Mouse (Mus musculus): ENCODE data around the gene Kcnab3. TPM values are rescaled to one million over a fixed set of nuclear protein-coding genes. Genes with fewer than 3 reads are reported as not detected.

Gene Kcnab3
- total RNA-seq, 2 experiments from 2014 or later, result not detected

DNA sequence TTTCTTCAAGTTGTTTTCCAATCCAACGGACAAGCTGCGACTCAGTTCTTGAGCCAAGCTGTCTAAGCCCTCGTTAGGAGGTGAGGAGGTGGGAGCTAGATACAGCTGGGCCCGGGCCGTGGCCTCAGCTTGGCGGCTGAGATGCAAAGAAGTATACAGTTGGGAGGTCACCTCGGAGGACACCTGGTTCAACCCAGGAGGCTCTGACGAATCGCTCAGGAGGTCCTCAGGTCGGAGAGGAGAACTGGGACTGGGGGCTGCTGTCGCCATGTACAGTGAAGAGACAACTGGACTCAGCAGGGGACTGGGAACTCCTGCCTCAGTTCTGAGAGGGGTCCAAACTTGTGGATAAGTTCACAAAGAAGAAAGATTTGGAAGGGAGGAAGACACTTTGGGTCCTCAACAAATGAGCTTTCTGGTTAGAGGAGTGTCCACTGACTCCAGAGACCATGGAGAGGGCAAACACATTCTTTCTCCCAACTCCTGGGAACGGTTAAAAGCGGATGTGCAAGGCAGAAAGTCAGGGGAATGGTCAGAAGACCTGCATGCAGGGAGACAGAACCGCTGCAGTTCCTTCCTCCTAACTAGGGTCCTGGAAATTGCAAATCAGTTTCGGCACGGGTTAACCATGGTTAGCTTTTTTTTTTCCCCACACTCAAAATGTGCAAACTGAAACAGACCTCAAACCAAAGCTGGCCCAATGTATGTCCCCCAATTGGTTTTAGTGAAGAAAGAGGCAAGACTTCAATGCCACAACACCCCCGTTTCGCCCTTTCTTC lies 3.2 kb upstream of the Kcnab3 start:
- no peak for TF ChIP-seq CTCF (IDR thresholded peaks at IDR 0.05)
- intact Hi-C loops (cut with DNase I), result loop anchor here (5.0 kb wide), 1 partner anchor 64 kb away; no protein-coding TSS in a partner anchor
- no peak for DNase-seq
- peak overlapping the region; percentile 90 for H3K27ac ChIP-seq
- peak overlapping the region; percentile 87 for H3K4me3 ChIP-seq

DNA sequence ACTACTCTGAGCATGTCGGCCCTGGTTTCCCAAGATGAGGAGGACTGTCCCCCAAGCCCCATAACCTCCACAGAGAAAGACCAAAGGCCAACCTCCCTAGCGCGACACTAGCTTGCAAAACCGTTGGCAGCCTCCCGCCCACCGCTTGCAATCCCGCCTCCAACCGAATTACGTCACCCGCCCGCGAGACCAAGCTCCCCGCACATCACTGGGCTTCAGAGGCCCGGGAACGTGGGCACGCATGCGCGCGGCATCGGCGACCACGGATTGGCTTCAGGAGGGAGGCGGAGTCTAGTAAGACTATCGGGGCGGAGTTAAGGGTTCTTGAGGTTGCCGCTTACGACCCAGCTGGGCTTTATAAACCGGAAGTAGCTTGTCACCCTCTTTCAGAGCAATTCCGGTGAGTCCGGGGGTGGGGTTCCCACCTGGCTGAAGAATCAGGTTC lies 2.4 kb upstream of the Kcnab3 start, which contains the start of the genes Cntrob and Trappc1:
Gene Cntrob (minus strand): TSS at position 109 of the 445 bp plus-strand sequence.
Gene Trappc1 (plus strand): TSS at position 314 of the 445 bp plus-strand sequence.
- intact Hi-C loops (cut with DNase I), result loop anchor here (5.0 kb wide), 1 partner anchor 64 kb away; no protein-coding TSS in a partner anchor
- peak within 1 kb of the TSS; percentile 87 for H3K4me3 ChIP-seq
- TF ChIP-seq CTCF (IDR thresholded peaks at IDR 0.05), result no peak
- peak within 1 kb of the TSS; percentile 94 for H3K27ac ChIP-seq
- DNase-seq, result peak; percentile 100

DNA sequence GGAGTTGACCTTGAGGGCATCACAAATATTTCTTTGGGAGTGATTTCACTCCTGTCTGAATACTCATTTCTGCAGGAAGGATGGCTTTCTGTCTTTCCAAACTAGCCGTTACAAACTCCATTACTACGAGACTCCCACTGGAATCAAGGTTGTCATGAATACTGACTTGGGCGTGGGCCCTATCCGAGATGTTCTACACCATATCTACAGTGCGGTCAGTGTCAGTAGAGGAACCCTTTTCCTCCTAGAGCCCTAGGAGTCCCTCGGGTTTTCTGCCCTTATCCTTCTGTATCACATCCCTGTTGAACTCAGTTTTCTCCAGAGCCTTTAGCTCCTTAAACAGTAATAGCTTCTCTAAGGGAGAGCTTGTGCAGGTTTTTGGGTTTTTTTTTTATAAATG lies 1.3 kb upstream of the Kcnab3 start:
- intact Hi-C loops (cut with DNase I), result loop anchor here (5.0 kb wide), 1 partner anchor 63 kb away; no protein-coding TSS in a partner anchor
- no peak for DNase-seq
- peak overlapping the region; percentile 94 for H3K27ac ChIP-seq
- H3K4me3 ChIP-seq, result peak overlapping the region; percentile 87
- TF ChIP-seq CTCF (IDR thresholded peaks at IDR 0.05), result no peak

DNA sequence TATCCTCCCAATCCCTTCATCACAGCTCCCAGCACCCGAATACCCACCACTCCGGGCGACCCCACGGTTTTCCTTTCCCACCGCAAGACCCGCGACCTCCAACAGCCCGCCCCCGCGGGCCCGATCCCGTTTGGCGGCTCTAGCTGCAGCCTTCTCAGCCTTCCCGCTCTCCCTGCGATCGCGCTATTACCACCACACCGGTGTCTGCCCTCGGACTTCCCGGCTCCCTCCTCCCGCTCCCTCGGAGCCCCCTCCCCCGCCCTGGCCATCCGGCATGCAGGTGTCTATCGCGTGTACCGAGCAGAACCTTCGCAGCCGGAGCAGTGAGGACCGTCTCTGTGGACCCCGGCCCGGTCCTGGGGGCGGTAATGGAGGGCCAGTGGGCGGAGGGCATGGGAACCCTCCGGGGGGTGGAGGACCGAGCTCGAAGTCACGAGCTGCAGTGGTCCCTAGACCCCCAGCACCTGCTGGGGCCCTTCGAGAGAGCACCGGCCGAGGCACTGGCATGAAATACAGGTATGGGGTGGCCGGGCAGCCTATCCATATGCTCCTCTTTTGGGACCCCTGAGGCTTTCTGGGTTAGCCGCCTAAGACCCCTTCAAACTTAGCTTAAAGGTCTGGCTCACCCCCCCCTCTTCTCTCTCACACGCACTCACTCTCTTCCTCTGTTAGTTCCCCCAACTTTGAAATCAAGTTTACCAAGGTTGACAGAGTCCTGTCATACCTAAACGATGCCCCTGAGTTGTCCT lies 524 bp downstream of the Kcnab3 start:
- intact Hi-C loops (cut with DNase I), result loop anchor here (2.0 kb wide), 1 partner anchor 38 kb away; no protein-coding TSS in a partner anchor
- peak; percentile 46 for DNase-seq
- Histone ChIP-seq H3K4me3 (peak overlapping the region; percentile 85), H3K27ac (peak overlapping the region; percentile 71)
- no peak for TF ChIP-seq CTCF (IDR thresholded peaks at IDR 0.05)

DNA sequence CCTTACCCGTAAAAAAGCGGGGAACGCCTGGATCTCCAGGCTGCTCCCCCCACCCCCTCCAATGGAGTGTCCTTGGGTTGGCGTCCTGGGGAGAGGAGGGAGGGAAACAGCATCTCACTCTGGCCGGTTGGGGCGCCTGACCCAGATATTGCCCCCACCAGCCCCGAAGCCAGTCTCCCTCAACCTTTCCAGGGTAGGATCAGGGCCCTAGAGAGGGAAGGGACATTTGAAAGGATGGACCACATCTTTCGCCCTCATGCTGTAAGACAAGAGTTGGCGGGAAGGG lies 1.0 kb downstream of the Kcnab3 start:
- no peak for DNase-seq
- Histone ChIP-seq H3K4me3 (no peak overlapping the region), H3K27ac (no peak overlapping the region)
- TF ChIP-seq CTCF (IDR thresholded peaks at IDR 0.05), result no peak
- intact Hi-C loops (cut with DNase I), result loop anchor here (2.0 kb wide), 1 partner anchor 38 kb away; no protein-coding TSS in a partner anchor

DNA sequence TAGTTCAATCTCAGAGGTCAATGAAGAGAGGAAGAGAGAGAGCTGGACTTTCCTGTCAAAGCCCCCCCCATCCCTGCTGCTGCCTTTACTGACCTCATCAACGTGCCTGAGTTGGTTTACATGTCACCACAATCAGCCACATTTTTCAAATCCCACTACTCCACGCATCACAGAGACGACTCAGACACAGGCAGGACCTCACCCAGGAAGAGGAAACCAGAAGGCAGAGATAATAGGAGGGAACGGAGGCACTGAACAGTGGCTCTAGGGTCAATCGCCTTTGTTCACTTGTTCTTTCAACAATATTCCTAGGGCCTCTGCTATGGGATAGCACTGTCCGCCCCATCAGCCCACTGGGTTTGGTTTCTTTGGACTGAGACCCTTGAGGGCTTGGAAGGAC lies 1.6 kb downstream of the Kcnab3 start:
- no peak overlapping the region for H3K4me3 ChIP-seq
- intact Hi-C loops (cut with DNase I), result loop anchor here (2.0 kb wide), 1 partner anchor 37 kb away; no protein-coding TSS in a partner anchor
- TF ChIP-seq CTCF (IDR thresholded peaks at IDR 0.05), result no peak
- H3K27ac ChIP-seq, result no peak overlapping the region
- no peak for DNase-seq

DNA sequence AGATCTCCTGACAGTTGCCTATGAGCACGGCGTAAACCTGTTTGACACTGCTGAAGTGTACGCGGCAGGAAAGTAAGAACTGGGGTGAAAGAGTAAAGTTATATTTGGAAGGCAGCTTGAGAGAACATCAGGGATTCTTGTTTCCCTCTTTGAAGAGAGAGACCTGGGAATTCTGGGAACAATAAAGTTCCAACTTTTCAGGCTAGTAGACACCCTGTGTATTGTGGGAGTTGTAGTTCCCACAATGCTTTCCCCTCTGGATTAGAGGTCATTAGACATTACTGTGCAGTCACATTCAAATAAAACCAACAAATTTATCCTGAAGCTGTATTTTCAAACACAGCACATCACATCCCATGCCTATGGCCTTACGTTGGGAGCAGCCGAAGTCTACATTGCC lies 2.5 kb downstream of the Kcnab3 start:
- H3K4me3 ChIP-seq, result no peak overlapping the region
- intact Hi-C loops (cut with DNase I), result no loop called here
- DNase-seq, result no peak
- no peak overlapping the region for H3K27ac ChIP-seq
- no peak for TF ChIP-seq CTCF (IDR thresholded peaks at IDR 0.05)

DNA sequence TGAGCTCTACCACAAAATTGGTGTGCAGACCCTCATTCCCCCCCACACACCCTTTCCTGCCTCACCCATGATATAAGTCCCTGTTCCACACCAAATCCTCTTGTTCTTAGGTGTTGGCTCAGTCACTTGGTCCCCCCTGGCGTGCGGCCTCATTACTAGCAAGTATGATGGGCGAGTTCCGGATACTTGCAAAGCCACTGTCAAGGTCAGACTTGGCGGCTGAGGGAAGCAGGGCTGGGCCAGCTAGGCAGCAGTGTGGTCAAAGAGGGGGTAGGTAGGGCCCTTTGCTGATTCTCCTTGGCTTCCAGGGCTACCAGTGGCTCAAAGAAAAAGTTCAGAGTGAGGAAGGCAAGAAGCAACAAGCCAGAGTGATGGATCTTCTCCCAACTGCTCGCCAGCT lies 5.1 kb downstream of the Kcnab3 start:
- no peak for DNase-seq
- intact Hi-C loops (cut with DNase I), result no loop called here
- no peak for TF ChIP-seq CTCF (IDR thresholded peaks at IDR 0.05)
- no peak overlapping the region for H3K27ac ChIP-seq
- no peak overlapping the region for H3K4me3 ChIP-seq

DNA sequence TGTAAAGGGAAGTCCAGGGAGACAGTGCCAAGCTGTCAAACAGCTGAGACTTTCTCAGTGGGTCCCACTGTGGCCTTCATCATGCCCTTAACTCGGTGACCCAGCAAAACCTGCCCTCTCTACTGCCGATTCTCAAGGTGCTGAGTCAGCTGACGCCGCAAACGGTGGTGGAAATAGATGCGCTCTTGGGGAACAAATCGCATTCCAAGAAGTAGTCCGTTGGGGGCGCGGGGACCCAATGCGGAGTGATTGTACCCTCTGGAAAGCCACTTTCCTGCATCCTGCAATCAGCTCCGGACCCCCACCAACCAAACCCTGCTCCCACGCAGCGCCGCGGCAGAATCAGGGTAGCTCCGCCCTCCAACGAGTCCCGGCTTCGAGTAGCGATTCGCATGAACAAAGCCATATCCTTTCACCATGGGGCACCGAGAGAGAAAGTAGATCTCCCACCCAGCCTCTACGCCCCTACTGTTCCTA lies 5.9 kb downstream of the Kcnab3 start:
- intact Hi-C loops (cut with DNase I), result no loop called here
- TF ChIP-seq CTCF (IDR thresholded peaks at IDR 0.05), result no peak
- H3K27ac ChIP-seq, result peak overlapping the region; percentile 79
- DNase-seq, result peak; percentile 75
- peak overlapping the region; percentile 82 for H3K4me3 ChIP-seq

DNA sequence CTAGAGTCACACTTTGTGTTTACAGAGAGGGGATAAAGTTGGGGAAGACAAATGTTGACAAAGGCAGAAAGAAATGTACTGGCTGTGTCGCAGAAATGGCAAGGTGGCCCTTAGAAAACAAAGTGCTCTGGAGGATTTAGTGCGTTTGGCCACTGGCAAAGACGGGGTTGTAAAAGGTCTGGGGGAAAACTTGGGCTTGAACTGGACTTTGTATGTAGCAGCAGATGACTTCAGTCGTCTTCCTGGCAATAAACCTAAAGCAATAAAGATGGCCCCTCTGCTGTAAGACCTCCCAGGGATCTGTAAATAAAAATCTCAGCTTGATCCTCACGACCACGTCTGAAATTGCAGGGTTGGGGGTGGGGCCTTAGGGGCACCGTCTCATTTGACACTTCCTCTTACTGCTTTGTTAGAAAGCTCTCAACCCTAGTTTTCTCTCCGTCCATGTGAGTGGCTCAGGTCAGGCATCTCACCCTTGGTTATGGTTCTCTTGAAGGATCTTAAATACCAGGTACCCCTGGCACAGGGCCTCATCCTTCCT lies 6.7 kb downstream of the Kcnab3 start:
- intact Hi-C loops (cut with DNase I), result no loop called here
- Histone ChIP-seq H3K4me3 (no peak overlapping the region; the same call in 1 of the 2 replicates), H3K27ac (no peak overlapping the region)
- no peak for TF ChIP-seq CTCF (IDR thresholded peaks at IDR 0.05)
- DNase-seq, result no peak

DNA sequence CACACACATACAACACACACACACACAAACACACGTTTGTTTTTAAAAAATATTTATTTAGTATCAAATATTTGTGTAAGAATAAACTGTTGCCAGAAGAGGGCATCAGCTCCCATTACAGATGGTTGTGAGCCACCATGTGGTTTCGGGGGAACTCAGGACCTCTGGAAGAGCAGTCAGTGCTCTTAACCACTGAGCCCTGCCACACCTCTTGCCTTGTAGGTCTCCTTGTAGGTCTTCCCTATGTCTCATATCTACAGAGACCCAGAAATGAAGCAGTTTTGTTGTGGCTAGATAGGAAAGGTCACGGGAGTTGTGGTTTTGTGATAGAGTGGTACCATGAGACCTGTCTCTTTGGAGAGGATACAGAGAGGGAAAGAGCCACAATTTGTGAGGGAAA lies 7.9 kb downstream of the Kcnab3 start:
- no peak for TF ChIP-seq CTCF (IDR thresholded peaks at IDR 0.05)
- Histone ChIP-seq H3K4me3 (no peak overlapping the region), H3K27ac (no peak overlapping the region)
- DNase-seq, result no peak
- intact Hi-C loops (cut with DNase I), result no loop called here

DNA sequence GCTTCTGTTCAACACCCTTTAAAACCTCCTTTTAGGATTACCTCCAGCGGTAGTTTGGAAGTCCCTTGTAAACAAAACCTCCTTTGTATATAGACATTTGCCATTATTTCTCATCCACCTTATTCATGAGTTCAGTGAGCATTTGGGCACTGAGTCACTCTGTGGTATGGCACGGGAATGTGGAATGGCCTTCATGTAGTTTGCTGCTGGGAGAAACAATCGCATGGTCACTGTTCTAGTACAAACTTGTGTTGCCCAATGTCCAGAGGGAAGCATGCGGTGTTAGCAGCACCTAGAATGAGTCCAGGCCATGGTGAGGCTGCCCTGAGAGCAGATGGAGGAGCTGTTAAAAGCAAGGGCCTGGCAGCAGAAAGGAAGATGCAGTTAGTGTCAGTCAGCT lies 8.7 kb downstream of the Kcnab3 start:
- H3K4me3 ChIP-seq, result no peak overlapping the region
- no peak for TF ChIP-seq CTCF (IDR thresholded peaks at IDR 0.05)
- no peak for DNase-seq
- no peak overlapping the region for H3K27ac ChIP-seq
- intact Hi-C loops (cut with DNase I), result no loop called here
